In genomic region chr17:6862040-6862780, GRCm38 (mm10) we compare ENCODE assay signal across 8 mouse cellular contexts.
DNase-seq lines count a peak whose midpoint lies in the region; ATAC-seq and TF ChIP-seq lines count a peak whose summit lies in the region.

No protein-coding gene starts in this region.

- no peak overlapping the region for H3K4me3 ChIP-seq in embryonic facial prominence, embryonic 11.5 days (ENCODE audit: low read depth, low read length)
- no peak overlapping the region for H3K4me3 ChIP-seq in hindbrain, postnatal 0 days (ENCODE audit: low read length)

- H3K36me3 ChIP-seq in embryonic facial prominence, embryonic 11.5 days (replicated peaks; ENCODE audit: control insufficient read depth, insufficient read depth, low read depth, low read length): no peaks in the 10 kb centered on the region
- no peaks in the 10 kb centered on the region for H3K36me3 ChIP-seq in hindbrain, postnatal 0 days (ENCODE audit: insufficient read depth, low read length)

- ATAC-seq in embryonic facial prominence, embryonic 11.5 days (replicated peaks; ENCODE audit: insufficient number of reproducible peaks, low FRiP score, low TSS enrichment, low read depth): no peak
- no peak for ATAC-seq in hindbrain, postnatal 0 days

- no peak overlapping the region; the same call in 1 of the 2 replicates for H3K4me2 ChIP-seq in embryonic facial prominence, embryonic 11.5 days (ENCODE audit: low read depth, low read length)
- H3K4me2 ChIP-seq in hindbrain, postnatal 0 days (ENCODE audit: low read depth, low read length): peak overlapping the region; percentile 46

- WGBS in embryonic facial prominence, embryonic 11.5 days: 49% methylated on average over 12 of the region's 12 CpGs
- 29% methylated on average over 12 of the region's 12 CpGs for WGBS in hindbrain, postnatal 0 days

- no peaks in the 10 kb centered on the region for H3K9me3 ChIP-seq in embryonic facial prominence, embryonic 11.5 days (replicated peaks; ENCODE audit: control insufficient read depth, low read length)
- H3K9me3 ChIP-seq in hindbrain, postnatal 0 days (ENCODE audit: low read length): no peaks in the 10 kb centered on the region

- peak; percentile 22 to 54 for DNase-seq in layer of hippocampus, adult 18-20 months (ENCODE audit: low spot score in 2 of 2)
- no peak for DNase-seq in layer of hippocampus, postnatal 10 days (ENCODE audit: low spot score in 2 of 2)
- no peak for DNase-seq in embryonic facial prominence, embryonic 11.5 days (ENCODE audit: low spot score)
- DNase-seq in hindbrain, postnatal 0 days (ENCODE audit: low spot score): peak; percentile 8
- DNase-seq in natural killer cell, adult 2 months (ENCODE audit: low spot score in 2 of 2): peak; percentile 21 to 41
- no peak for DNase-seq in gastrocnemius, postnatal 14 days
- DNase-seq in cerebellum, adult 11-12 months: no peak
- DNase-seq in cerebellum, adult 9-11 months: no peak

- no peaks in the 10 kb centered on the region for H3K4me1 ChIP-seq in embryonic facial prominence, embryonic 11.5 days (ENCODE audit: control insufficient read depth, insufficient read depth, low read length)
- peaks cover 14% of the 10 kb centered on the region; the same call in 1 of the 2 replicates for H3K4me1 ChIP-seq in hindbrain, postnatal 0 days (ENCODE audit: insufficient read depth, low read length)

- H3K9ac ChIP-seq in embryonic facial prominence, embryonic 11.5 days (replicated peaks; ENCODE audit: low read length): peak overlapping the region; percentile 53
- no peak overlapping the region for H3K9ac ChIP-seq in hindbrain, postnatal 0 days (replicated peaks; ENCODE audit: low read length)

- TF ChIP-seq CTCF in hindbrain, postnatal 0 days (IDR thresholded peaks at IDR 0.05; ENCODE audit: low read depth): no peak

- no peak overlapping the region for H3K27ac ChIP-seq in embryonic facial prominence, embryonic 11.5 days (replicated peaks; ENCODE audit: low read depth, low read length)
- H3K27ac ChIP-seq in hindbrain, postnatal 0 days: peak overlapping the region; percentile 69; the same call in 1 of the 2 replicates

- H3K27me3 ChIP-seq in embryonic facial prominence, embryonic 11.5 days (ENCODE audit: control insufficient read depth, insufficient read depth, low read length): peaks cover 2% of the 10 kb centered on the region; the same call in 1 of the 2 replicates
- no peaks in the 10 kb centered on the region for H3K27me3 ChIP-seq in hindbrain, postnatal 0 days (ENCODE audit: insufficient read depth, low read length)

- intact Hi-C loops in gastrocnemius, postnatal 14 days (cut with DNase I; ENCODE audit: low total_unique reads): no loop called here

Comparison
In these comparisons a context has a peak if more than half of its experiments do, and no peak if none do; other contexts are left out.
1. DNase-seq: peak in layer of hippocampus, adult 18-20 months (2 of 2), hindbrain, postnatal 0 days (single experiment) and natural killer cell, adult 2 months (2 of 2); none in layer of hippocampus, postnatal 10 days (0 of 2), embryonic facial prominence, embryonic 11.5 days (single experiment), gastrocnemius, postnatal 14 days (single experiment), cerebellum, adult 11-12 months (single experiment) and cerebellum, adult 9-11 months (single experiment).